Mouse (Mus musculus): ENCODE data around the gene Gm1043.

Gene Gm1043

DNA sequence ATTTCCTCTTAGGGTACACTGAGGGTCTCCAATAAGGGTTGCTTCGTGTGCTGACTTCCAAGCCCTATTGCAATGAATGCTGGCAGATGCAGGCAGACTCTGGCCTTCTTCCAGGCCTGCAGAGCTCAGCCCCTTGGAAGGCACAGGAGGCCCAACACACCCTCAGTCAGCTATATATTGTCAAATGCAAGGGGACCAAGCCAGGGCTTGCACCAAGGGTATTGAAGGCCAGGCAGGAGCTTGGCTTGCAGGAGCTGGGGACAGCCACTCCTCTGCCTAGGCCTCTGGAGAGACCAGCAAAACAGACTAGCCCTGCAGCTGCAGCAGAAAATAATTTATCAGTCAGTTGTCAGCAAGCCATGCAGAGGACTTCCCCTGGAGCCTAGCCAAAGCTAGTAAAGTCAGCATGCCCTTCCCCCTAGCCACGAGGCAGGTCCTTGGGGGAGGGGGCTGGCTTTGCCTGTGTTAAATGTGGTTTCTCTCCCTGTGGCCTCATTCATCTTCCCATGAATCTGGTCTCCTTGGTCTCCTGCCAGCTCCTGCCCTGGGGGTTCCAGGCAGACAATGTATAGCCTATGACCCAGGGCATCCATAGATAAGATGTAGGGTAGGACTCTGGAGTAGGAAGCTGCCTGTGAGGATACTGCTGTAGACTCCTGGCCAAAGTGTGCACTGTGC, 113.0 kb downstream of the Gm1043 start:
- no peak for DNase-seq (ENCODE audit: low read depth, low spot score)

GRCm38 (mm10) chr5:37202285-37202684, 117.1 kb downstream of the Gm1043 start:
- DNase-seq (ENCODE audit: low read depth, low spot score) = no peak

DNA sequence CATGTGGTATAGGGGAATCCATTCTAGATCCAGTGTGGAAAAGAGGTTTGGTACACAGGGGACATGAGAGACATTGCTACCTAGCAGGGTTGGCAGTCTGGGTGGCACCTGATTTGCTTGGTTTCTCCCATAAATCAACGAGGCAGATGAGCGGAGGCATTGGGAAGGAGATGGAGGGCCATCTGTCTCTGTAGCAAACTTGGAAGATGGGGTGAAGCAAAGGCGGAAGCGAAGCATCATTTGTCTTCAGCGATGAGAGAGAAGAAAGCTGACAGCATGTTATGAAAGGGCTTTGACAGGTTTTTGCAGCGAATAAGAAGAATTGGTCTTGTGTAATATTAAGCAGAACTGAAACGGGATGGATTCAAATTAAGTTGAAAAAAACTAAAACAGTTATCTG, 119.7 kb downstream of the Gm1043 start:
- DNase-seq (ENCODE audit: low read depth, low spot score) = no peak

DNA sequence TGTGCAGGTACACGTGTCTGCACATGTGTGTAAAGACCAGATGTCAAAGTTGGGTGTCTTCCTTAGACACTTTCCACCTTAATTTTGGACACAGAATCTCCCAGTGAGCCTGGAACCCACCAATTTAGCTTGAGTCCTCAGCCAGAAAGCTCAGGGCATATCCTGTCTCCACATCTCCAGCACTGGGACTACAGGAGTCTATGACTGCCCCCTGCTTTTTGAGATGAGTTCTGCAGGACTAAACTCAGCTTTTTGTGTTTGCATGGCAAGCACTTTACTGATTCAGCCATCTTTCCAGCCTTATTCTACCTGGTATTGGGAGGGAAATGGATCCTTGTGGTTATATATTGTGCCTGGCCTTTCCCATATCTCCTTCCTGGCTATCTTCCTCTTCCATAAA, 120.2 kb downstream of the Gm1043 start:
- no peak for DNase-seq (ENCODE audit: low read depth, low spot score)

DNA sequence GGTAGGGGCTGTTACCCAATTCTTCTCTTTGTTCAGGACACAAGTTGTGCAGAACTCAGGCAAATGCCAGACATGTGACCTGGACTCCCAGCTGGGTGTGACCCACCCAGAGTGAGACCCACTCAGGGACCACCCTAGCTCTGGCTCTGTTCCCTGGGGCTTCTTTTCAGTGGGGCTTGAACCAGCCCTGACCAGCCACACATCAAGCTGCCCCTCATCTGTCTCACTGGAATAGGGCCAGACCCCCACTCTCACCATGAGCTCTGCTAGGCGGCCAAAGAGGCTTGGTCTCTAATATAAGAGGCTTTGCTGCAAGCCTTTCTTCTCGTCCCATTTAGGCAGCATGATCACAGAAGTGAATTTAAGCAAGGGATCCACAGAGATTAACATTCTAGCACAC, 121.2 kb downstream of the Gm1043 start:
- no peak for DNase-seq (ENCODE audit: low read depth, low spot score)

DNA sequence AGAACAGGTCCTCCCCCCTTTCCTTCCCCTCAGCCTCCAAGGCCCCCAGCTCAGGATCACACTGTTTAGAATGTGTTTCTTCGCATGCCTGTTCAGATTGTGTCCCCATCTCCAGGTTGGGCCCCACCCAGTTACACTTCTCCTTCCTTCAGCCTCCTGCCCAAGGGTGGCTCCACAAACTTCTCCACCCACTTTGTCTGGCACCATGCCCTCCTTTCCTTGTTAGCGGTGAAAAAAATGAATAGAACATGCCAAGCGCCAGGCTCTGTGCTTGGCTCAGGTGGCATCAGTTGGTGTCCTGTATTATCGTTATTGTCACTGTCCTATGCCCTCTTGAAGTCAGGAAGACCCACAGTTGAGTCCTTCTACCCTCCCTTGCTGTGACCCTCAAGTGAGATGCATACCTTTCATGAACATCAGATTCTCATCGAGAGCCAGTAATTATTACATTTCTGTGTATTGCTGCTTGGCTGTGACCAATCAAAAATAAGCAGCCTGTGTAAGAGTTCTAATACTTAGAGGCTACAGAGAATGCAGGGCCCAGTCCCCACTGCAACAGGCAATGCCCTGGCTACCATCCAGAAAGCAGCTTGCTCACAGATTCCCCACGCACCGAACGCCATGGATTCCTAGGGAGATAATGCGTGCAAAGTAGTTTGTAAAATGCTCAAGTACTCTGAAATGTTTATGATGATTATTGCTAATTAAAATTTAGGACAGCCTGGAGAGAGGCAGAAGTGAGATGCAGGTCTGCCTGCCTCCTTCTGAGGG, 128.0 kb downstream of the Gm1043 start:
- DNase-seq (ENCODE audit: low read depth, low spot score) = no peak

- no peak for DNase-seq (ENCODE audit: low read depth, low spot score)
Observed at GRCm38 (mm10) chr5:37213709-37214103, 128.5 kb downstream of the Gm1043 start.

- no peak for DNase-seq (ENCODE audit: low read depth, low spot score)
Observed at GRCm38 (mm10) chr5:37214614-37215013, 129.4 kb downstream of the Gm1043 start.

DNA sequence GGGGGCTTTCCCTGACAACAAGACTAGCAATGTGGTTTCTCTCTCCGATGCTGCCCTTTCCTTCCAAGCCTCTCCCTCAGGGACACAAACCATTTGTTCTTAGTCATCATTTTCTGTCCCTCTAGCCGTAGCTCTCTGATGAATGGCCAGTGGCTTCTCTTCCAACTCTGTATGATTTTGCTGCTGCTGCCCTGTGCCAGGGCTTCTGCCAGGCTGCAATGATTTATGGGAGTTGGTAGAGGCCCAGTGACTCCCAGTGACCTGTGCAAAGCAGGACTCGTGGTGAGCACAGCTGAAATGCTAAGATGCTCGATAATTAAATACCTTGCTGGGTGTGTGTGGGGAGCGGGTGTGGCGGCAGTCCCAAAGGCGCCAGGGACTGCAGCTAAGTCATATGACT, 130.1 kb downstream of the Gm1043 start:
- no peak for DNase-seq (ENCODE audit: low read depth, low spot score)

DNA sequence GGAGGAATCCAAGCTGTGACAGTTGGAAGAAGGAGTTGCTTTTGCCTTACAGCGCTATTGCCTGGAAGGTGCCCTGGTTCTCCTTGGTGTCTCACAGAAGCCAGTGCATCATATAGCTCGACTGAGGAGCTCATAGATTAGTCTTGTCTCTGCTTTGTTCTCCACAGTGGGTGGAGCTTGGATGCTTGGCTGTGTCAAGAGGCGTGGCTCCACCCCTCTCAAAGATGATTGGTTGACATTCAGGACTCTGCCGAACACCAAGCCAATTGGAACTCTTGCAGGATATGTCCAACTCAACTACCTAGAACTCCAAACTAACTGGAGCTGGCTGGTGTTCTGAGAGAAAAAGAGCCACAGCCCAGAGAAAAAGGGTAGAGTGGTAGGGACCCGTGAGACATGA, 134.4 kb downstream of the Gm1043 start:
- no peak for DNase-seq (ENCODE audit: low read depth, low spot score)

DNA sequence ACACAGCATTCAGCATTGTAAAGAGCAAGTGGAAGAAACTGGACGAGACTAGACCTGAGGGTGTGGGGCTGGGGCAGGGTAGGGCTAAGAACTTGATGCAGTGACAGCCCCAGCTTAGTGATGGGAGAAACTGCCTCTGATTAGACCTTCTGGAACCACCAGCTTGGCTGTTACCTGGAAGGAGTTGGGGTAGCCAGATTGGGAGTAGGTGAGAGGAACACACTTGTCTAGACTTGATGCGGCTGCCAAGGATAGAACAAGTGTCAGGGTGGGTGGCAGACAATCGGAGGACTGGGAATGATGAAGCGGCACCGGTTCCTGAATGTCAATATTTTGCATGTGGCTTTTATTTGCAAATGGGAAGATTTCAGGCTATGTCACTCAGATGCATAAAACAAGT, 135.4 kb downstream of the Gm1043 start:
- DNase-seq (ENCODE audit: low read depth, low spot score) = no peak

DNA sequence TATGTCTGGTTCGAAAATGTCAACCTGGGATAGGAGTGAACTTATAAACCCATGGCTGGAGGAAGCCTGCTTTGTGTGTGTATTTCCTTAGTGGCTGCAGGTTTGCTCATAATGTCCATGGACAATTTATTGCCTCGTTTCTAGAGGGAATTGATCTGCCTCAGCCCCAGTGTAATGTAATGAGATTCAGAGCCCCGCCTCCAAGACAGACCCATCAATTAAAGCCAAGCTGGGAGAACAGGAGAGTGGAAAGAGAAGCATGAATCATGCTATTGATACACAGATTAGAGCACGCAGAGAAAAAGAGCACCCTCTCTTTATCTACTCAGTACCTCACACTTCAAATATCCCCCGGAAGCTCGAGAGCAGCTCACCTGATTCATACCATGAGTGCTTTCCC, 136.4 kb downstream of the Gm1043 start:
- DNase-seq (ENCODE audit: low read depth, low spot score) = no peak

- DNase-seq (ENCODE audit: low read depth, low spot score) = no peak
Observed at GRCm38 (mm10) chr5:37222316-37222715, 137.1 kb downstream of the Gm1043 start.

DNA sequence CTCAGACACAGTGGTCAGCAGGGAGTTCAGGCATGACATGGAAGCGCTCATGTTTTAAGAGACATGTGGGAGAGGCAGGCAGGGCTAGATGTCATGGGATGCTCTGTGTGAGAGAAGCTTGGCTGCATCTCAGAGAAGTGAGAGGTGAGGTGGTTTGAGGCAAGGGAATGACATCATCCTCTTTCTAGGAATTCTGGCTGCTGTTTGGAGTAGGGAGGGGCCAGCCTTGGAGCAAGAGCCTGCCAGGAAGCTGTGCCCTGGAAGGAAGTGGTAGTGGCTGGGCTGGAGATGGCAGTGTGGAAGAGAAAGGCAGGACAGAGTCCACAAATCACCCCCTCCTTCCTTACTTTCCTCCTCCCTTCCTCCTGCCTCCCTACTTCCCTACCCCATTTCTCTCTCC, 140.5 kb downstream of the Gm1043 start:
- DNase-seq (ENCODE audit: low read depth, low spot score) = no peak

- DNase-seq (ENCODE audit: low read depth, low spot score) = peak; percentile 26
Observed at GRCm38 (mm10) chr5:37227956-37228680, 142.9 kb downstream of the Gm1043 start.

DNA sequence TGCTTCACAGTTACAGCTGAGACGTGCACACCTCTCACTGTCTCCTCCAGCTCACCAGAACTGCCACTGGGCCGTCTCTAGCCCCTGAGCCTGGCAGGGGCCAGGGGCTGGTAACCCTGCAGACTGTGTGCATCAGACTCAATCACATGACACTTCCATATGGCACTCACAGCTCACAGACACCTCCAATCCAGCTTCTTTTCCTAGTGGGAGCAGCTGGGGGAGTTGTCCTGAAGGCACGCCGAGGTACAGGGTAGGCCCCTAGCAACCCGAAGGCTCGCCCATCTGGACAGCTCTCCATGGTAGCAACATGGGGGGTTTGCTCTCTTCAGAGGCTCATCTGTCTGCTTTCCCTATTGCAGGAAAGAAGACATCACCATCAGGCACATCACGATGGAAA, 143.7 kb downstream of the Gm1043 start:
- no peak for DNase-seq (ENCODE audit: low read depth, low spot score)

GRCm38 (mm10) chr5:37233010-37233557, 147.9 kb downstream of the Gm1043 start:
- no peak for DNase-seq (ENCODE audit: low read depth, low spot score)

GRCm38 (mm10) chr5:37238654-37239053, 153.5 kb downstream of the Gm1043 start:
- DNase-seq (ENCODE audit: low read depth, low spot score) = no peak

DNA sequence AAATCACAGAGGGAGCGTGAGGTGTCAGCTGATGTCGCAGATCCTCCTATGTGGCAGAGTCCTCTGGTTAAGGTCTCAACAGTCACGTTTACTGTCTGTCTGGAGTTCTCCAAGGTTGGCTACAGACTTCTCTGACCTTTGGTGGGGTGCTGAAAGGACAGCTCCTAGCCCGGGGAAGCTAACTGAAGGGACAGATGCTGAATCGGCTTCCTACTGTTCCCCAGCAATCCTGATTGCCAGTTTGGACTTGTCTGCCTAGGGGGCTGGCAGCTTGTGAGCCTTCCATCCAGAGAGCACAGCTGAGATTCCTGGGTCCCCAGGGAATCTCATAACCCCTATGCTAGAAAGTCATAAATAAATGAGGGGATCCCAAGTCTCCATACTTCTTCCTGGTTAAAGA, 155.4 kb downstream of the Gm1043 start:
- no peak for DNase-seq (ENCODE audit: low read depth, low spot score)

DNA sequence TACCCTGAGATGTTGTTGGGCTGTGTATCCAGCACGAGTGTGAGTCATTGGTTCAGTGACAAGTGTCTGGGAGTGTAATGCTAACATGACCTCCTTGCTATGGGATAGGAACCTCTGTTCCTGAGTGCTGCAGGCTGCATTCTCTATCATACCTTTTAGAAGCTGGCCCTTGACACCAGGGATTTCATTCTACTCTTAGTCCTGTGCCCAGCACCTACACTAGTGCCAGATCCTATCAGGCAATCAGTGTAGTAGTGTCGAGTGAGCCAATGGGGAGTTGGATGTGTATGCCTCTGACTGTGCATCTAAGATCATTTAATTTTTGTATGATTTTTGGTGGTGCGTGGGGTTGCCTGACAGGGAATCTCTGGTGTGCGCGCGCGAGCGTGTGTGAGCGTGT, 156.1 kb downstream of the Gm1043 start:
- DNase-seq (ENCODE audit: low read depth, low spot score) = no peak

GRCm38 (mm10) chr5:37241651-37242151, 156.5 kb downstream of the Gm1043 start, which contains the start of gene Crmp1:
Crmp1 (plus strand) TSS chr5:37241940.
- DNase-seq (ENCODE audit: low read depth, low spot score) = no peak

Measured in skeletal muscle tissue, adult 2 months (tissue).